Mouse (Mus musculus): ENCODE data around the gene Tecpr1.

Tecpr1 gene

DNA sequence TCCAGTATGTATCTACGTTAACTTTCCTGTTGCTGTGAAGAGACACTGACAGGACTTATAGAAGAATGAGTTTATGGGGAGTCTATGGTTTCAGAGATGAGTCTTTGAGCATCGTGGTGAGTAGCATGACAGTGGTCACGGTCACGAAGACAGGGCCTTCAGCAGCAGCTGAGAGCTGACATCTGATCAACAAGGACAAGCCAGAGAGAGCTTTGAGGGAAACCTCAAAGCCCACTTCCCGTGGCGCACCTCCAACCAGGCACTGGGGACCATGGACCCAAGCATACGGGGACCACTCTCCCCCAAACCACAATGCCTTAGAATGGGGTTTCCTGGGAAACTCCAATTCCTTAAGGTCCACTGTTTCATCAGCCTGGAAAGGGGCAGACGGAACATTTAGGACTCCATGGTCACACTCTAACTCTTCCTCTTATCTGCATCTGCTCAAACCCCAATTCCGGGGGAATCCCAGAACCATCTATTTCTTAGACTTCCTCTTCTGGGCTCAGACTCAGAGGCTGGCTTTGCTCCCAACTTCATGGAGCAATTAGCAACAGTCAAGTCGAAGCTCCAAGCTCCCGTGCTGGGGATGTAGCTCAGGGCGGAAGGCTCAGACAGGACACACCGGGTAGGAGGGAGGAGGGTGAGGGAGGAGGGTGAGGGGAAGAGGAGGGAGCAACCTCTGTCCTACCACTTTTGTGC is 28.6 kb upstream of the Tecpr1 start:
- no peak for DNase-seq (ENCODE audit: low spot score in 2 of 2)

DNA sequence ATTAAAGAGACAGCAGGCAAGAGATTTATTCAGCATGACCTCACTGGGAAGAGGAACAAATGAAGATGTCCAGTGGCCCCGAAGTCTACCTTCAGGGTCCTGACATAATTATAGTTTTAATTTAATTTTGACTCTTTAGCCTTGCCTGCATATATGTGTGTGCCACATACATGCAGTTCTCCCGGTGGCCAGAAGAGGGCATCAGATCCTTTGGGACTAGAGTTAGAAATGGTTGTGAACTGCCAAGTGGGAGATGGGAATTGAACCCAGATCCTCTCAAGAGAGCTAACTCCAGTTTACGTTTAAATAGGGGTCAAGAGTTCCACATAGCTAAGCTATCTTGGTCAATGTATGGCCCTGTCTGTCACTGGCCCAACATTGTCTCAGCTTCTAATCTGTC is 26.5 kb upstream of the Tecpr1 start:
- no peak for DNase-seq (ENCODE audit: low spot score in 2 of 2)

DNA sequence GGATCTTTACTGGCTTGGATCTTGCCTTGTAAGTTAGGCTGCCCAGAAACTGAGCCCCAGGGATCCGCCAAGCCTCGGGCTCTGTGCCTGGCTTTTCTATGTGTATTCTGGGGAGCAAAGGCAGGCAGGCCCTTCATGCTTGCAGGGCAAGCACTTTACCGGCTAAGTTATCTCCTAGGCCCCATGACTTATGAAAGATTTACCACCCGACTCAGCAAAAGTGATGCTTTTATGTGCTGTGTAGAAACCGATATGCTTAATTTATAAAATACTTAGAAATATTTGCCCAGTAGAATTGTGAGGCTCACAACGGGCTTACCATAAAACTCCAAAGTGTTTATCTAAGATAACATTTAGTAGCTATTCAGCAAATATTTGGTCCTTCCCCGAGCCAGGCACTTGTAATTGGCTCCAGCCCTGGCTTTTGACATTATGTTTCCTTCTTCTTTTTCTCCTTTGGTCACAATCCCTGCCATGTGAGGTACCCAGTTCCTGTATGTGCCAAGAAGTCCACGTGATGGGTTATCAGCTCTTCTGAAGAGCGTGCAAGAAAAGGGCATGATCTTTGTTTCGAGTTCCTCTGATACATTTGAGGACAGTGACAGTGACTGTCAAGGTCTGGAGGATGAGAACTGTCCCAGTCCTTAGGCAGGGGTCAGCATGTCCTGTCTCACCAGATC is 24.6 kb upstream of the Tecpr1 start:
- no peak for DNase-seq (ENCODE audit: low spot score in 2 of 2)

DNA sequence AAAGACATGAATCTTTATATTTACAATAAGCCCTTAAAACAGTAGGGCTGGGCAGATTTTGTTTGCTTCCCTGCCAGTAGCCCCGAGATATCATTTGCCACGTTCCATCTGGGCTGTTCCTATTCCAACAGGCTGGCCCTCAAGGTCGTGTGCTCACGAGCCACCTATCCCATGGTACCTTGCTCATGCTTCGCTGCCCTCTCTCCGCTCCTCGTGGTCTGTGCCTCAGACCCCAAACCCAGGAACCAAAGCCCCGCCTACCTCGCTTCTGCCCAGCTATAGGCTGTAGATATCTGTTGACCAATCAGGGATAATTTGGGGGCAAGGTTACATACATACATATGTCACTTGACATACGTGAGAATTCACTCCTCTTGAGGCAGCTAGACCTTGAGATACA is 23.9 kb upstream of the Tecpr1 start:
- no peak for DNase-seq (ENCODE audit: low spot score in 2 of 2)

DNA sequence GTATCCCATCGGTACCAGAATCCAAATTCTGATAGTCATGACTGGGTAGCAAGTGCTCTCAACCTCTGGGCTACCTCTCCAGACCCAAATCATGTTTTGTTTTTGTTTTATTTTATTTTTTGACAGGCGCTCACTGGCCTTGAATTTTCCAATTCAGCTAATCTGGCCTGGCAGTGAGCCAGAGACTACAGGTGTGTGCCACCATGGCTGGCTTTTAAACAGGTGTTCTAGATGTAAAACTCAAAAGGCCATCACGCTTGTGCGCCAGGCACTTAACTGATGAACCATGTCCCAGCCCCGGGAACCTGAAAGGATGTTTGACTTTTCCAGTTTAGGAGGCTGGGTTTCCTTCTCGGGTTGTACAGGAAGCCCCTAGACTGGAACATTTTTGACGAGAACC is 23.3 kb upstream of the Tecpr1 start:
- DNase-seq (ENCODE audit: low spot score in 2 of 2), result no peak

DNA sequence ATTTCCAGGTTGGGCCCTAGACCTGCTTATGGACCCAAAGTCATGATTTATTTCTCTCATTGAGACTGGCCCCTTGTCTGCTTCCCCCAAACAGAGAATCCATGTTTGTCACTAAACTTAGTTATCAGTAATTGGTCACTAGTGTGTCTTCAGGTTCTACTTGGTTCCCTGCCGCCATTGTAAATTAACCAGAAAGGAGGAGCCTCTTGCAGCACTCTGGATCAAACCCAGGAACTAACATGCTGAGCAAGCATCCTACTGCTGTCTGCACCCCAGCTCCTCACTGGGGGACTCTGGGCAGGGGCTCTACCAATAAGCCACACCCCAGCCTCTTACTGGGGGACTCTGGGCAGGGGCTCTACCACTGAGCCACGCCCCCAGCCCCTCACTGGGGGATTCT is 22.2 kb upstream of the Tecpr1 start:
- no peak for DNase-seq (ENCODE audit: low spot score in 2 of 2)

DNA sequence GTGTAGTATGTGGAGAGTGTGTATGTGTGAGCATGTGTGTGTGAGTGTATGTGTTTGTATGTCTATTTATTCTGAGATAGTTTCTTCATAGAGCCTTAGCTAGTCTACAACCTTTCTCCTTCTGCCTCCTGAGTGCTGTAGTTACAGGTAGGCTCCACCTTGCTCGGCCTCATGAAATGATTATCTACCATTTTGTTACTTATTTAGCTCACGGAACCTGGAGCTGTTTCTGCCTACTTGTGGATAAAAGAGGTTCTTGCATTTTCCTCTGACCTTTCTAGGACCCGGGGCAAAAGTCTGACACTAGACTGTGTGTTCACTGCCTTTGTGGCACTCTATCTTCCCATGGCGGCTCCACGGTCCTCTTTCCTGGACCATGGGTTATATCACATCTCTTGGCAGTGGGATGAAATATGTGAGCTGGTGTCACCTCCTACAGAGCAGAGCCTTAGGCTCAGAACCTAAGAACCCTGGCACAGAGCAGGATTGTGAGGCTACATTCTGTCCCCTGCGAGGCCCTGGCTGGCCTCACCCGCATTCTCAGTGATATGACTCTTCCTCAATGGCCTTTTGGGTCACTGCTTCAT is 20.6 kb upstream of the Tecpr1 start, which contains the start of gene Bri3:
Gene Bri3 (plus strand): TSS at position 537 of the 587 bp plus-strand sequence.
- no peak for DNase-seq (ENCODE audit: low spot score in 2 of 2)

DNA sequence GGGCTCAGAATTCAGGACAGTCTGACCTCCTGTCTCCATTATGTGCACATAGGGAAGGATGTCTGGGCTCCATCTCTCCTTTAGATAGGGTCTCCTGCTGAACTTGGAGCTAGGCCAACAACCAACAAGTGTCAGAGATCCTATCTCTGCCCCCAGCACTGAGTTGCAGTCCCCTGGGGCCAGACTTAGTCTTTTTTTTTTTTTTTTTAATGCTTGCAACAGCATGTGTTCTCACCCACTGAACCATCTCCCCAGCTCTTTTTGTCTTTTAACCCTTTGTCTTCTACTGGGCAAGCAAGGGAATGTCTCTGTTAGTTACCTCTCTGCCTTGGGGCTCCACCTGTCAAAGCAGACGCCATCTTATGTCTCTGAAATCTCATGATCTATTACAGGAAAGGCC is 15.6 kb upstream of the Tecpr1 start:
- no peak for DNase-seq (ENCODE audit: low spot score in 2 of 2)

DNA sequence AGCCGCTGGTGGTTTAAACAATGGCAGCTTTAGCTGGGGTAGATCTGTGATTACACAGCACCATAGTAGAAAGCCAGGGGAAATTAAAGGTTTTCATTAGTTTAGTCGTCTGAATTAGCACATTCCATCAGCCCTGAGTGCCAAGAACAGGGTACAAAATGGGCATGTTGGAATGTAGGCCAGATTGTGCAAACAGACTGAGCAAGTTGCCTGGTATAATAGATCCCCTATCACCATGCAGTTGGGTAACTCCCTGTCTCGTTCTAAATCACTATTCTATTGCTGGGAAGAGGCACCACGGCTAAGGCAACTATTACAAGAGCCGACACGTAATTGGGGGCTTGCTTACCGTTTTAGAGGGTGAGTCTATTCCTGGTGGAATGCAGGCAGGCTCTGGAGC is 11.3 kb upstream of the Tecpr1 start:
- DNase-seq (ENCODE audit: low spot score in 2 of 2), result no peak

DNA sequence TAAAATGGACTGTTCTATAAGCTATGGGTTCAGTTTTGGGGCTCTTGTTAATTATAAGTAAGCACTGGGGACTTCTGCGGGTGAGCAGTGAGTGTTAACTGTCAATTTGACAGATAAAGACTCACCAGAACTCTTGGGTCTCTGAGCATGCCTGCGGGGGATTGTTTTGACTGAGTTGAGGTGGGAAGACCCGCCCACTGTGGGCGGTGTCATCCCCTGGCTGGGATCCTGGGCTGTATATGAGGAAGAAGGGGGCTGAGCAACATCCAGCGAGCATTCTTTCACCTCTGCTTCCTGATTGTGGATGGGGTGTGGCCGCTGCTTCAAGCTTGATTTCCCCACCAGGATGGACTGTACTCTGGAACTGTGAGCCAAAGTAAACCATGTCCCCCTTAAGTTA is 10.8 kb upstream of the Tecpr1 start:
- no peak for DNase-seq (ENCODE audit: low spot score in 2 of 2)

DNA sequence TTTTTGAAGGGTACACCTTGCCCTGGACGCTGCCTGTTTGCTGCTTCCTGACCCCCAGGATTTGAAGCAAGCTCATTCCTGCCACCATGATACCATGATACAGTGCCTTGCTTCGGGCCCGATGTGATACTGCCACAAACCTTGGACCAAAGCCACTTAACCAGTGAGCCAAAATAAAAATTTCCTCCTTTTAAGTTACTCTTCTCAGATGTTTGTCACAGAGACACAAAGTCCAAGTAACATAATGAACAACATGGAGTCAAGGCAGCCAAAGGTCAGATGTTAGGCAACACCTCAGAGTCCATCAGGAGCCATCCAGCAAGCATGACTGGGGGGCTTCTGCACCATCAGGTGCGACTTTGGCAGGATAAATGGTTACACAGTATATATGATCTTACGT is 9.1 kb upstream of the Tecpr1 start:
- DNase-seq (ENCODE audit: low spot score in 2 of 2), result no peak

DNA sequence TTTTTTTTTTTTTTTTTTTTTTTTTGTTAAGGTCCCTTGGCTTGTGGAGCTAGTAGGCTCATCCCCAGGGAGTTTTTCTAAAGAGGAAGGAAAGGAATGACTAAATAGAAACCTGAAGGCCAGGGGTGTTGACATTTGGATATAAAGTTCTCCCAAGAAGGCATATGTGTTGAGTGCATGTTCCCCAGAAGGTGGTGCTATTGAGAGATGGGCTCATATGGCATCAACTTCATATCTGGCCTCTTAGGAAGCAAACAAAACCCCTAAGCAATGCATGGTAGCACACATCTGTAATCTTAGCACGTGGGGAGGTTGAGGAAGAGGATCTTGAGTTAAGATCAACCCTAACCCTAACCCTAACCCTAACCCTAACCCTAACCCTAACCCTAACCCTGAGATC is 8.0 kb upstream of the Tecpr1 start:
- DNase-seq (ENCODE audit: low spot score in 2 of 2), result no peak

DNA sequence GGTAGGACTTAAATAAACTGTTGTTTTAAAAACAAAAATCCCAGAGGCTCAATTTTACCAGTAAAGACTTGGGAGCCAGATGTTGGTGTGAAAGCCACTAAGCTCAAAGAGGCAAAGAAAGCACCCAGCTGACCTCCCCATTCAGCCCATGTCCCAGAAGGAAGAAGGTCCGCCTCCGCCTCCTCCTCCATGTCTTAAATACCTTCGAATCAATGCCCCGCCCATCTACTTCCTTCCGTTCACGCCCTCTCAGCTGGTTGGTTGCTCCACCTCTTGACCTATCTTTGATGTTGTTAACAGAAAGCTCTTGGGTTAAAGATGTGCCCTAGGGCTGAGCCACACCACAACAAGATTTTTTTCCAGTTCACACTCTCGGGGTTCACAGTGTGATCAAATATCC is 6.8 kb upstream of the Tecpr1 start:
- no peak for DNase-seq (ENCODE audit: low spot score in 2 of 2)

DNA sequence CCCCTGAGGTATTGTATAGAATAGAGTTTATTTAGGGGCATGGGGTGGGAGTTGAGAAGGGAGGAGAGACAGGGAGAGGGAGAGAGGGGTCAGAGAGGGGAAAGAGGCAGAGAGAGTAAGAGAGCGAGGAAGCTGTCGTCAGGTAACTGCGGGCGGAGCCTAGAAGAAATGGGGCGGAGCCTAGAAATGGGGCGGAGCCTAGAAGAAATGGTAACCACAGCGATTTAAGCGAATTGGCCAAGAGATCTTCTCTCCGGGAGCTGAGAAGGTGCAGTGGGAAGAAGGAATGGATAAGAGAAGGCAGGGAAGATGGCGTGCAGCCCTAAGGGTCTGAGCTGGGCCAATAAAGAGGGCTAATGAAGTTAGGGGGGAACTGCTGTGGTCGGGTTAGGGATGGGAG is 2.8 kb upstream of the Tecpr1 start:
- no peak for DNase-seq (ENCODE audit: low spot score in 2 of 2)

DNA sequence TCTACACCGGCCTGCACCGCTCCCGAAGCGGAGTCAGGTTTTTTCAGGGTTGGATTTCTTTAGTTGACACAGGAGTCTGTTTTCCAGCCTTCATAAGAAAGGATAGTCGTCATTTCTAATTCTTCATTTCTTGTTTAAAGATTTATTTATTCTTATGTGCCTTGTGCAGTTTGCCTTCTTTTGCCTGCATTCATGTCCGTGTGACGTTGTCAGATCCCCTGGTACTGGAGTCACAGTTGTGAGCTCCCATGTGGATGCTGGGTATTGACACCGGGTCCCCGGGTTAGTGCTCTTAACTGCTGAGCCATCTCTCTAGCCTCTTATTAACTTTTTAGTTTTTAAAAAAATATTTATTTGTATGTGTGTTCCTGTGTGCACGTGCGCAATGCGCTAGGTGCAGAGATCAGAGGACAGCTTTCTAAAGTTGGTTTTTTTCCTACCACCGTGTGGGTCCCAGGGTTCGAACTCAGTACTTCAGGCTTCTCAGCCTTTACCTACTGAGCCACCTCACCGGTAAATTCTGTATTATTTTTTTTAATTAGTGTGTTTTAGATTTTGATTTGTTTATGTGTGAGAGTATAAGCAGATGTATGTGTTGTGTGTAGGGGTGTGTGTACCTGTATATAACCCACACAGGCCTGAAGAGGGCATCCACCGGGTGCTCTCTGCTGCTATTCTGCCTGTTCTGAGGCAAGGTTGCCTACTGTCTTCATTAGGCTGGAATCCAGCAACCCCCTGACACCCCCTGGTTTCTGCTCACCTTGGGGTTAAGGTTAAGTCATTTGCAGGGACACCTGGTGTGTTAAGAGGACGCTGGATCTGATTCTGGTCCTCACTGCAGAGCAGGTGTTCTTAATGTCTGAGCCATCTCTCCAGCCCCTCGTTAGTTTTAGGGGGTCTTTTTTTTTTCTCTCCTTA is 743 bp upstream of the Tecpr1 start:
- no peak for DNase-seq (ENCODE audit: low spot score in 2 of 2)

DNA sequence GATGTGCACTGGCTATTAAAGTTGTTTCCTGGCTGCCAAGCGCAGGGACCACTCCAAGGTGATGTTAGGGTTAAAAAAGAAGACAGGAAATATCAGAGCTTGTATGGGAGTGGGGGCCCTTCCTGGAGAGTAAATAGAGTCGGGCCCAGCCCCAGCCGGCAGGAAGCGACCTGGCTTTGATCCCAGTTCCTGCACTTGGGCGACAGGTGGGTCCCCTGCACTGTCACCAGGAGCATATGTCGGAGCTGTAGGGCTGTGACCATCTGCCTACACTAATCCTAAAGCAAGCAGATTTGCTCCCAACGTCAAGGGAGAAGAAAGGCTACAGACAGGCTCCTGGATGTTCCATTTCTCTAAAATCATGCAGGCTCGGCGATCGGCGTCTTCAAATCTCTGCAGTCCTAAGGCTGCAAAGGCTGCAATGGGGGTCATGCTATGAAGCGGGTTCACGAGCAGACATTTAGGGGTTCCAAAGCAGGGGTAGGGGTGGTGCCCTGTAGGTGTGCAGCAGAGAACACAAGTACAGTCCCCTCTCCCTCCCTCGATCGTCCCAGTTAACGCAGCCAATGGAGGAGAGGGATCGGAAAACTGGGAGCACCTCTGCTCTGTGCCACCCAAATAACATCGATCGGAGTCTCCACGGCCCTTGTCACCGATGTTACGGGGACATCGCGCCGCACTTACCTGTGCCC is 458 bp downstream of the Tecpr1 start:
- DNase-seq (ENCODE audit: low spot score in 2 of 2), result no peak

DNA sequence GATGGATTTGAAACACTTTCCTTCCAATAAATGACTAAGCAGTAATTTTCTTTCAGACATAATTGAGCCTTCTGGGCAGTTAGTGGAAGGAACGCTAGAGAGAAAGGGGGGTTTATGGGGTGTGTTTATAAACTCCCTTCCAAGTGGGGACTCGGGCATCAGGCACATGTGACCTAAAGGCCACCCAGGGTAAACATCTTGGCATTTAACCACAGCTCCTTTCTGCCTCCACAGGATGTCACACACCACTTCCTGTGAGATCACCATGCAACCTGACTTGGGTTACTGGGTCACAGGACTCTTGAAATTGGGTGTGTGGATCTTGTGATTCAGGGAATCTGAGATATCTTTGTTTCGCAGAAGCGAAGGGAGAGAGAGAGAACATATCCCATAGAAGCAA is 2.1 kb downstream of the Tecpr1 start:
- no peak for DNase-seq (ENCODE audit: low spot score in 2 of 2)

DNA sequence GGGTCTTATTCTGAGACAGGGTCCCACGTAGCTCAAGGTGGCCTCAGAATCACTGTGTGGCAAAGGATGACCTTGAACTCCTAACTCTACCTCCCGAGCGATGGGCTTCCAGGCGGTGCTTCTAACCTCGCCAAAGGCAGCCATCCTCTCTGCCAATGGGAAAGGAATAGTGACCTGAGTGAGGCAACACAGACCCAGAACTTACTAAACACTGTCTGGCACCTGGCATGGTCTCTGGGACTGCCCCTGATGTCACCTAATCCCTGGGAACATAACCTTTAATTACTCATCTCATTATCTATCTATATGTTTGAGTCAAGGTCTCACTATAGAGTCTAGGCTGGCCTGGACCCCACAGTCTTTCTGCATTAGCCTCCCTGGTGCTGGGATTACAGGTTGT is 3.5 kb downstream of the Tecpr1 start:
- no peak for DNase-seq (ENCODE audit: low spot score in 2 of 2)

DNA sequence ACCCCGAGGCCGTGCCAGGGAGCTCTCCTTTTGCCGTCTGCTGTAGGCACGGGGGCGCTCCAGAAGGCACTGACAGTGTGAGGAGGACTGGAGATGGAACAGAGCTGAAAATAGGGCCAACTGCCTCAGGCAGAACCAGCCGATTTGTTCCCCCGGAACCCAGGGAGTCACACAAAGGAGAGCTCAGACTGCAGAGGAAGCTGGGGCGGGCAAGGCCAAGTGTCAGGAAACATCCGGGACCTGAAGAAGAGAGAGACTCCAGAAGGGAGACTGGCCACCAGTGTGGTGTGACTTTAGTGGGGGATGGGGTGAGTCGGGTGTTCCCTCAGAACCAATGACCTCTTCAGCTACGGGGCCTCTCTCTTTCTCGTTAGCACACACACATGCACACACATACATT is 4.1 kb downstream of the Tecpr1 start:
- no peak for DNase-seq (ENCODE audit: low spot score in 2 of 2)

DNA sequence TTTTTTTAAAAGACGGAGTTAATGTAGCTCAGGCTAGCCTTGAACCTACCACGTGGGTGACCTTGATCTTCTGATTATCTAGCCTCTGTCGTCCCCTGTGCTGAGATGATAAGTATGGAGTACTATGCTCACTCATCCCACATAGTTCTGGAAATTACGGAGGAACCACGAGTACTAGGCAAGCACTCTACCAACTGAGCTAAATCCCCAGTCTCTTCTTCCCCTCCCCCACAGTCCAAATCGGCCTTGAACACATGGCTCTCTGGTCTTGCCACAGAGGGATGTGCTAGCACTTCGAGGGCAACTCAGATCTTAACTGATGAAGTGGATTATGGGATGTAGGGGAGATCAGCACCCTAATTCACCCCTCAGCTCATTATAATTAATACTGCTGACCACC is 5.4 kb downstream of the Tecpr1 start:
- DNase-seq (ENCODE audit: low spot score in 2 of 2), result no peak

DNA sequence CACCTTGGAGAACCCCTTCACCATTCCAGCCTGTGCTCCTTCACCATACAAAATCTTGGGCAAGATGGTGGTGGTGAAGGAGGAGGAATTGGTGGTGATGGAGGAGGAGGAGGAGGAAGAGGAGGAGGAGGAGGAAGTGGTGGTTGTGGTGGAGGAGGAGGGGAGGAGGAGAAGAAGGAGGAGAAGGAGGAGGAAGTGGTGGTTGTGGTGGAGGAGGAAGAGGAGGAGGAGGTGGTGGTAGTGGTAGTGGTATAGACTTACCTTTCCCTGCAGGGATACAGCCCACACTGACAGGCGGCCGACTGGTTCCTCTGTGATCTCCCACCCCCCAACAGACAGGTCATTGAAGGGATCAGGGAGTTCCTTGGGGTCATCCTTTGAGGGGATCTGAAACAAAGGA is 7.4 kb downstream of the Tecpr1 start:
- DNase-seq (ENCODE audit: low spot score in 2 of 2), result no peak

DNA sequence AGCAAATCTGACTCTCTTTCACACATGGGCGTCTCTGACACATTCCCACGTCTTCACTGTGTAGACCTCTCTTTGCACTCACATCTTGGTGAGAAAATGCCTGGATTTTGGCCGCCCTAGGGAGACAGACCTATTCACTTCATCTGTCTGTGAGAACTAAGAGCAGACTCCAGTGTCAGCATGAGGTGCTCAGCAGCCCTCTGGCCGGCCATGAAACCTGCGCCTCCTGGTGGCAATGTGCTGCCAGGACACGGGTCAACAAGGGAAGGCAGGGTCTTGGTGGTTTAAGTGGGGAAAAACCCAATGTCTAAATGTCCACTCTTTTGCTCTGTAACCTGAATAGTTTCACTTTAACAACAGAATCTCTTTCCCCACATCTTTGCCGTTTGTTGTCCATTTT is 9.0 kb downstream of the Tecpr1 start:
- peak; percentile 58 to 87 for DNase-seq (ENCODE audit: low spot score in 2 of 2)

Data from spleen, postnatal 4 days (tissue).